Mouse (Mus musculus) spleen, adult 18-20 months (tissue): ENCODE data around the gene Ccdc150.

Experiments
- DNase-seq, 2 experiments: peaks; one replicate each; pipeline ENCODE4 v3.0.0; 2022; ENCODE audit warnings: mixed read lengths in 2 of 2

Gene Ccdc150

GRCm38 (mm10) chr1:54250158-54250866 lies at the start of gene Ccdc150:
Ccdc150 (plus strand) TSS chr1:54250683.
- DNase-seq, result peak; percentile 61 to 66

- no peak for DNase-seq
Observed at GRCm38 (mm10) chr1:54220273-54220672, 30.2 kb upstream of the Ccdc150 start.

GRCm38 (mm10) chr1:54242722-54243121 lies 7.8 kb upstream of the Ccdc150 start:
- no peak for DNase-seq

GRCm38 (mm10) chr1:54275552-54275951 lies 25.1 kb downstream of the Ccdc150 start:
- no peak for DNase-seq

DNA sequence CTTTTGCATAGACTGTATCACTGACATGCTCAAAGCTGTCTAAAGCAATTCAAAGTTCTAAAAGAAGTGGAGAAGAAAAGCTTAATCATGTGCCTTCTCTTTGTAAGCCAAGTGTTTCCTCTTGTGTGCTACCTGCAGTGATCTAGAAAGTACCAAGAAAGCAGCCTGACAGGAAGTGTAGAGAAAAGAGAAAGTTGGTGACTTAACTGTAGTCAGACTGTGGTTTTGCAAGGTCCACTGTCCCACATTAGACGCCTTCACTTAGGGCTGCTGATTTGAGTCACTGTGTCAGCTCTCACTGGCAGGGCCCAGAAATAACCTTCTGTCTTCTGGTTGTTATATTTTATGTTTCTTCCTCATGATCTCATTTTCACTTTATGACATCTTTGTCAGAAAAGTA lies 29.1 kb downstream of the Ccdc150 start:
- no peak for DNase-seq

DNA sequence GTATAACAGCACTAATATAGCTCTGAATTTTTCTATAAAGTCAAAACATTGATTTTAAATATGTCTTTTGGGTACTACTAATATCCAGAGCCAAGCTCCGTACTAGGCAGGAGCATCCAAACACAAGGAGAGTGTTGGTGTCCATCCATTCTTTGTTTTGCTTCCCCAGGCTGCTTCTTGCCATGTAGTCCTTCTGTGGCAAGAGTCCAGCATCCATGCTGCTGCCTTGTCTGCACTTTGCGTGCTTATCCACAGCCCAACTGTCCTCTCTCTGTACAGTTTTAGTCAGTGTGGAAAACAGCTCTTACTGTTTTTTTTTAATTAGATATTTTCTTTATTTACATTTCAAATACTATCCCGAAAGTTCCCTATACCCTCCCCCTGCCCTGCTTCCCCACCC lies 30.2 kb downstream of the Ccdc150 start:
- DNase-seq, result no peak

DNA sequence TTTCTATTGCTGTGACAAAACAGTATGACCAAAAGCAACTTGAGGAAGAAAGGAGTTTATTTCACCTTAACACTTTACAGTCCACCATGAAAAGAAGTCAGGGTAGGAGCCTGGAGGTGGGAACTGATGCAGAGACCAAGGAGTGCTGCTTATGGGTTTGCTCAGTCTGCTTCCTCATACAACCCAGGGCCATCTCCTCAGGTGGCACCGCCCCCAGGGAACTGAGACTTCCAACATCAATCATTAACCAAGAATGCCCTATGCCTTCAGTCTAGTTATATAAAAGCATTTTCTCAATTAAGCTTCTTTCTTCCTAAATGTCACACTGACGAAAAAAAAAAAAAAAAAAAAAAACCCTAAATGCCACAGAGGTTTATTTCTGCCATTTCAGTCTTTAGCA lies 55.9 kb downstream of the Ccdc150 start:
- no peak for DNase-seq

GRCm38 (mm10) chr1:54326647-54327046 lies 76.2 kb downstream of the Ccdc150 start:
- no peak for DNase-seq

DNA sequence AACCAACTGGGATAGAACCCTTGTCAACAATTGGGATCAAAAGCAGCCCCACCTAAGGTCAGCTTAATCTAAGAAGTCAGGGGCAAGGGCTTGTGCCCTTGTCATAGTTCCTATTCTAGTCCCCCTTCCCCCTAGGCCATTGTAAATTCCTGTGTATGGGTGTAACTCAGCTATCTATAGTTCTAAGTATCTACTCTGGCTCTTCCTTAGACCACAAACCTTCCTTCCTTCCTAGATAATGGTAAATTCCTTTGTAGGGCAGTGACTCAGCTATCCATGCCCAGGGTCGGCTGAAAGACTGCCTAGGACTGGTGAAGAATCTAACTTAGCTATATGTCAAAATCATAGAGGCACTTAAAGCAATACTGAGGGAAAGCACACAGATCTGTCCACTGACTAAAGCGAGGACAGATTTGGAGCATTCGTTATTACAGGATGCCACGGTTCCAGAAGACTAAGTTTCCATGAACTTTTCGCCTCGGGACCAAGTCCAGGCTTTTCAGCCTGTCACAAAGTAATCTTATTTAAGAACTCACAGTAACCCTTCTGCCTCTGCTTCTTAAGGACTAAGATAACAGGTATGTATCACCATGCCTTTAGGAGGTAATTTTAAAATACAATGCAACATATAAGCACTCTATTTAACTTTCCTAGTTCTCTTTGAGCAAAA lies 77.5 kb downstream of the Ccdc150 start:
- DNase-seq, result no peak

DNA sequence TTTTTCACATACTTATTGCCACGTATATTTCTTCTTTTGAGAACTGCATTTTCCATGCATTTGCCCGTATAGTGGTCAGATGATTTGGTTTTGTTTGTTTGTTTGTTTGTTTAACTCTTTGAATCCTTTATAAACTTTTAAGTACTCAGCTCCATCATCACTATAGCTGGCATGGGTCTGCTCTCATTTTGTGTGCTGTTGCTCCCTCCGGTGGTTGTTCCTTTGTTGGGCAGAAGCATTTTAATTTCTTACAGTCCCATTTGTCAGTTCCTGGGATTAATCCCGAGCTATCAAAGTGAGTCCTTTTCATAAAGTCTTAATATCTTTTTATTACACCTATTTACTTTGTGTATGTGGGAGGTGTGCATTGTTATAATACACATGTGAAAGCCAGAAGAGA lies 82.5 kb downstream of the Ccdc150 start:
- peak in 1 of 2 experiments; percentile 4 for DNase-seq

- no peak for DNase-seq
Observed at GRCm38 (mm10) chr1:54354786-54355185, 104.3 kb downstream of the Ccdc150 start.

DNA sequence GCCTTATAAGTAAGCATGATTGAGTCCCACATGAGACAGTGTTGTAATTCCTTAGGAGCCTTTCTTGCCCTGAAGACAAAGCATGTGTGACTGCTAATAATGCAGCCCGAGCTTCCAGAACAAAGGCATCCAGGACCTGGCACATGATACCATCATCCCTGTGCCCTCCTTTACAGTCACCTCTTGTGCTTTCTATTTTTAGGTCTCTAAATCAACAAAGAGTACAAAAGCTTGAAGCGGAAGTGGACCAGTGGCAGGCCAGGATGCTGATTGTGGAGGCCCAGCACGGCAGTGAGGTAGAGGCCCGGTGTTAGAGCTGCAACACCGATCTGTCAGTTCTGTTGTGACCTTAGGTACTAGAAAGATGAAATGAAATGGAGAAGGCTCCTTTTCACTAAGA lies 105.0 kb downstream of the Ccdc150 start:
- no peak for DNase-seq

DNA sequence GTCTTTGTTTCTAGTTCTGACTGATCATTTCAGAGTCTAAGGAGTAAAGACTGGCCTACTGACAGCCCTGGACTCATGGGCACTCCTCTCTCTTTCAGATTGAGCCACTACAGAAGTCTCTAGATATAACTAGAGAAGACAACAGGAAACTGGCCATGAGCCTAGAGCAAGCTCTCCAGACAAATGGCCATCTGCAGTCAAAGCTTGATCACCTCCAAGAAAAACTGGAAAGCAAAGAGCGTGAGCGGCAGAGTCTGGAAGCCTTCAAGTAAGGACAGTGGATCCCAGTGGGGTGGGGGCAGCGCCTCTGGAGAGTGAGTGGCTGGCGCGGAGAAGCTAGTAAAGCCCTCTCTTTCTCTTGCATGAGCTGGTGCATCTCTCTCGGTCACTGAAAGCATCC lies 106.1 kb downstream of the Ccdc150 start:
- DNase-seq, result no peak

- DNase-seq, result no peak
Observed at GRCm38 (mm10) chr1:54377506-54378051, 127.1 kb downstream of the Ccdc150 start.

DNA sequence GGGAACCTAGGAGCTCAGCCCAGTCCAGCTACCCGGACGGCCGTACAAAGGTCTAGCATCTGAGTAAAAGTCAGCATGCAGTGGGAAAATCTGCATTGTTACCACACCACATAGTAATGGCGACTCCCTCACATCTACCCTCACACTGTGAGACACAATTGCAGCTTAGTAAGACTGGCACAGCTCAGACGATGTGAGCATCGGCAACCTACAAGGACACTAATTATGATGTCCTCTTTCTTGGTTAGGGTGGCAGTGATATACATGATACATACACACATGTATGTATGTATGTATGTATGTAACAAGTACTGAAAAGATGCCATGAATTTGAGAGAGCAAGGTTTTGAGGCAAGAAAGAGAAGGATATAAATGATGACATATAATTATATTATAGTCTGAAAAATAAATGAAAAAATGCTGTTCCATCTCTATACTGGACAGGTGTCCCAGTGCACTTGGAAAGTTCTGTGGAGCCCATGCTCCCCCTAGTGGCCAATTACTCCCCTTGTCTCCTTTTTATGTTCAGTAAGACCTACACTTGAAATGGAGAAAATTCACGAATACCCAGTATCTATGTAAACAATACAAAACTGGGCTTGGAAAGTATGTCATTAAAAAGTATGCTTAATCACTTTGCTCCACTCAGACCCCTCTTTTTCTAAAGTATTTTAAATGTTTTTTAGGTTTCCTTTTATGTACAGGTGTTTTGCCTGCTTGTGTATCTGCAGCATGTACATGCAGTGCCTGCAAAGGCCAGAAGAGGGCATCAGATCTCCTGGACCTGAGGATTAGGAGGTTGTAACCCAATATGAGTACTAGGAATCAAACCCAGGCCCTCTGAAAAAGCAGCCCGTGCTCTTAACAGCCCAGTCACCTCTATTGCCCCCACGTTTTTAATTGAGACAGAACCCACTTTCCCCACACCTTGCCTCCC lies 130.8 kb downstream of the Ccdc150 start:
- DNase-seq, result peak in 1 of 2 experiments; percentile 50

- no peak for DNase-seq
Observed at GRCm38 (mm10) chr1:54384221-54384620, 133.7 kb downstream of the Ccdc150 start.

- DNase-seq, result no peak
Observed at GRCm38 (mm10) chr1:54402736-54403135, 152.3 kb downstream of the Ccdc150 start.
